Mouse (Mus musculus) liver, embryonic 15.5 days (tissue): ENCODE data around the gene Plcb4. TPM values are rescaled to one million over a fixed set of nuclear protein-coding genes. Genes with fewer than 3 reads are reported as not detected.

ENCODE experiments used
- ATAC-seq: fragments of 200-750 bp; cut with Nextera tagmentation; 2 replicates; pipeline ENCODE4 v1.8.0; 2017; ENCODE audit warnings: moderate number of reproducible peaks, mild to moderate bottlenecking, moderate library complexity; ENCODE audit not compliant: insufficient read depth
- H3K27ac ChIP-seq: fragments of 300-500 bp; sonication (generic); replicated peaks from 2 replicates; pipeline ENCODE4 v1.5.1; 2015; ENCODE audit warnings: mild to moderate bottlenecking, inconsistent platforms
- H3K27me3 ChIP-seq: fragments of 300-500 bp; sonication (generic); 2 replicates; pipeline ENCODE4 v1.6.1; 2015; ENCODE audit warnings: mild to moderate bottlenecking, inconsistent platforms
- H3K36me3 ChIP-seq: fragments of 300-500 bp; sonication (generic); replicated peaks from 2 replicates; pipeline ENCODE4 v1.6.1; 2015; ENCODE audit warnings: moderate library complexity, mild to moderate bottlenecking, inconsistent platforms
- H3K4me1 ChIP-seq: fragments of 300-500 bp; sonication (generic); replicated peaks from 2 replicates; pipeline ENCODE4 v1.6.1; 2015; ENCODE audit warnings: inconsistent platforms
- H3K4me2 ChIP-seq: fragments of 300-500 bp; sonication (generic); 2 replicates; pipeline ENCODE4 v1.6.1; 2015; ENCODE audit warnings: moderate library complexity, mild to moderate bottlenecking, inconsistent platforms
- H3K4me3 ChIP-seq: fragments of 300-500 bp; sonication (generic); replicated peaks from 2 replicates; pipeline ENCODE4 v1.5.1; 2015; ENCODE audit warnings: mild to moderate bottlenecking, inconsistent platforms
- H3K9ac ChIP-seq: fragments of 300-500 bp; sonication (generic); 2 replicates; pipeline ENCODE4 v1.6.1; 2015; ENCODE audit warnings: moderate library complexity, mild to moderate bottlenecking, inconsistent platforms
- H3K9me3 ChIP-seq: fragments of 300-500 bp; sonication (generic); replicated peaks from 2 replicates; pipeline ENCODE4 v1.6.1; 2016; ENCODE audit warnings: inconsistent platforms
- WGBS: fragments of 180-500 bp; shearing (Covaris S2); methylation state at CpG from one replicate; pipeline ENCODE4 v1.1.7; 2015; ENCODE audit warnings: mixed read lengths; ENCODE audit not compliant: insufficient replicate concordance; 5-methylcytosine and 5-hydroxymethylcytosine counted together
- polyA plus RNA-seq: library from polyadenylated mRNA; unstranded; fragments of >200 nt; fragmentation: Nextera tagmentation; extraction: Ambion mirVana; gene quantifications from 2 replicates; pipeline ENCODE4 v1.2.1, GENCODE M21; 2015

Gene Plcb4
- polyA plus RNA-seq, 1 experiment from 2014 or later: 1.6 TPM

GRCm38 (mm10) chr2:135820691-135821090 is 161.9 kb downstream of the Plcb4 start:
- Histone ChIP-seq H3K27ac (no peak overlapping the region), H3K4me2 (no peak overlapping the region), H3K9me3 (no peaks in the 10 kb centered on the region), H3K36me3 (no peaks in the 10 kb centered on the region), H3K4me3 (no peak overlapping the region), H3K27me3 (no peaks in the 10 kb centered on the region), H3K9ac (no peak overlapping the region), H3K4me1 (no peaks in the 10 kb centered on the region)
- no peak for ATAC-seq
- WGBS: 48% methylated on average over 2 of the region's 2 CpGs

GRCm38 (mm10) chr2:135823690-135824089 is 164.9 kb downstream of the Plcb4 start:
- Histone ChIP-seq H3K27me3 (no peaks in the 10 kb centered on the region), H3K9me3 (no peaks in the 10 kb centered on the region), H3K36me3 (no peaks in the 10 kb centered on the region), H3K4me2 (no peak overlapping the region), H3K27ac (no peak overlapping the region), H3K4me3 (no peak overlapping the region), H3K9ac (no peak overlapping the region), H3K4me1 (no peaks in the 10 kb centered on the region)
- 69% methylated on average over 1 of the region's 1 CpGs for WGBS
- no peak for ATAC-seq

GRCm38 (mm10) chr2:135824757-135825156 is 165.9 kb downstream of the Plcb4 start:
- 87% methylated on average over 1 of the region's 1 CpGs for WGBS
- Histone ChIP-seq H3K9me3 (no peaks in the 10 kb centered on the region), H3K27ac (no peak overlapping the region)

GRCm38 (mm10) chr2:135825645-135826044 is 166.8 kb downstream of the Plcb4 start:
- 60% methylated on average over 2 of the region's 2 CpGs for WGBS
- H3K4me3 ChIP-seq: no peak overlapping the region
- no peak overlapping the region for H3K4me2 ChIP-seq
- no peak overlapping the region for H3K27ac ChIP-seq
- H3K36me3 ChIP-seq: no peaks in the 10 kb centered on the region
- ATAC-seq: no peak
- no peaks in the 10 kb centered on the region for H3K4me1 ChIP-seq
- H3K9ac ChIP-seq: no peak overlapping the region
- no peaks in the 10 kb centered on the region for H3K9me3 ChIP-seq
- H3K27me3 ChIP-seq: no peaks in the 10 kb centered on the region

More at GRCm38 (mm10) chr2:135824757-135825156, 165.9 kb downstream of the Plcb4 start:
- no peak overlapping the region for H3K4me3 ChIP-seq
- no peak for ATAC-seq
- no peak overlapping the region for H3K9ac ChIP-seq
- no peaks in the 10 kb centered on the region for H3K36me3 ChIP-seq
- no peaks in the 10 kb centered on the region for H3K4me1 ChIP-seq
- H3K27me3 ChIP-seq: no peaks in the 10 kb centered on the region
- H3K4me2 ChIP-seq: no peak overlapping the region

- no peak overlapping the region for H3K4me3 ChIP-seq
- no peak overlapping the region for H3K4me2 ChIP-seq
- H3K9me3 ChIP-seq: no peaks in the 10 kb centered on the region
- no peaks in the 10 kb centered on the region for H3K36me3 ChIP-seq
- no peaks in the 10 kb centered on the region for H3K27me3 ChIP-seq
- no peak overlapping the region for H3K27ac ChIP-seq
- no peak for ATAC-seq
- H3K4me1 ChIP-seq: no peaks in the 10 kb centered on the region
- WGBS: 56% methylated on average over 3 of the region's 3 CpGs
- no peak overlapping the region for H3K9ac ChIP-seq
Measured at GRCm38 (mm10) chr2:135826616-135827360, 168.0 kb downstream of the Plcb4 start.

GRCm38 (mm10) chr2:135828446-135828845 is 169.6 kb downstream of the Plcb4 start:
- WGBS: 53% methylated on average over 2 of the region's 2 CpGs
- Histone ChIP-seq H3K4me1 (no peaks in the 10 kb centered on the region), H3K9ac (no peak overlapping the region)

GRCm38 (mm10) chr2:135833743-135834142 is 174.9 kb downstream of the Plcb4 start:
- H3K9me3 ChIP-seq: no peaks in the 10 kb centered on the region
- no peak overlapping the region for H3K4me2 ChIP-seq
- H3K27me3 ChIP-seq: no peaks in the 10 kb centered on the region
- WGBS: 78% methylated on average over 3 of the region's 3 CpGs
- H3K4me1 ChIP-seq: no peaks in the 10 kb centered on the region
- no peak for ATAC-seq
- no peak overlapping the region for H3K4me3 ChIP-seq
- H3K36me3 ChIP-seq: no peaks in the 10 kb centered on the region
- H3K27ac ChIP-seq: no peak overlapping the region
- H3K9ac ChIP-seq: no peak overlapping the region

More at GRCm38 (mm10) chr2:135828446-135828845, 169.6 kb downstream of the Plcb4 start:
- Histone ChIP-seq H3K36me3 (no peaks in the 10 kb centered on the region), H3K4me3 (no peak overlapping the region), H3K27me3 (no peaks in the 10 kb centered on the region), H3K4me2 (no peak overlapping the region), H3K9me3 (no peaks in the 10 kb centered on the region), H3K27ac (no peak overlapping the region)
- ATAC-seq: no peak

GRCm38 (mm10) chr2:135834435-135834834 is 175.6 kb downstream of the Plcb4 start:
- Histone ChIP-seq H3K27me3 (no peaks in the 10 kb centered on the region), H3K4me3 (no peak overlapping the region), H3K4me2 (no peak overlapping the region), H3K9ac (no peak overlapping the region), H3K36me3 (no peaks in the 10 kb centered on the region), H3K9me3 (no peaks in the 10 kb centered on the region), H3K4me1 (no peaks in the 10 kb centered on the region), H3K27ac (no peak overlapping the region)
- ATAC-seq: no peak
- 72% methylated on average over 2 of the region's 2 CpGs for WGBS

GRCm38 (mm10) chr2:135835911-135836310 is 177.1 kb downstream of the Plcb4 start:
- Histone ChIP-seq H3K36me3 (no peaks in the 10 kb centered on the region), H3K4me1 (no peaks in the 10 kb centered on the region), H3K27me3 (no peaks in the 10 kb centered on the region), H3K4me2 (no peak overlapping the region), H3K27ac (no peak overlapping the region), H3K9ac (no peak overlapping the region), H3K4me3 (no peak overlapping the region), H3K9me3 (no peaks in the 10 kb centered on the region)
- ATAC-seq: no peak
- WGBS: 65% methylated on average over 5 of the region's 5 CpGs

- no peaks in the 10 kb centered on the region for H3K4me1 ChIP-seq
- no peaks in the 10 kb centered on the region for H3K36me3 ChIP-seq
- no peak overlapping the region for H3K9ac ChIP-seq
- 66% methylated on average over 3 of the region's 3 CpGs for WGBS
- no peak for ATAC-seq
- H3K4me3 ChIP-seq: no peak overlapping the region
- H3K27ac ChIP-seq: no peak overlapping the region
- no peaks in the 10 kb centered on the region for H3K9me3 ChIP-seq
- no peaks in the 10 kb centered on the region for H3K27me3 ChIP-seq
- no peak overlapping the region for H3K4me2 ChIP-seq
Measured at GRCm38 (mm10) chr2:135836426-135836825, 177.6 kb downstream of the Plcb4 start.

- 62% methylated on average over 1 of the region's 1 CpGs for WGBS
Measured at GRCm38 (mm10) chr2:135837730-135838129, 178.9 kb downstream of the Plcb4 start.

GRCm38 (mm10) chr2:135838135-135838534 is 179.3 kb downstream of the Plcb4 start:
- Histone ChIP-seq H3K4me2 (no peak overlapping the region), H3K27me3 (no peaks in the 10 kb centered on the region), H3K9me3 (no peaks in the 10 kb centered on the region), H3K9ac (no peak overlapping the region), H3K4me3 (no peak overlapping the region), H3K4me1 (no peaks in the 10 kb centered on the region), H3K36me3 (no peaks in the 10 kb centered on the region), H3K27ac (no peak overlapping the region)
- no peak for ATAC-seq

More at GRCm38 (mm10) chr2:135837730-135838129, 178.9 kb downstream of the Plcb4 start:
- H3K4me1 ChIP-seq: no peaks in the 10 kb centered on the region
- no peak for ATAC-seq
- no peaks in the 10 kb centered on the region for H3K27me3 ChIP-seq
- H3K4me2 ChIP-seq: no peak overlapping the region
- H3K9me3 ChIP-seq: no peaks in the 10 kb centered on the region
- no peak overlapping the region for H3K9ac ChIP-seq
- H3K27ac ChIP-seq: no peak overlapping the region
- no peaks in the 10 kb centered on the region for H3K36me3 ChIP-seq
- H3K4me3 ChIP-seq: no peak overlapping the region
